Mouse (Mus musculus) myocyte (in vitro differentiated cells): ENCODE results near the gene Rexo1.

Source experiments
- CEBPB ChIP-seq: IDR thresholded peaks from 2 replicates; pipeline ENCODE4 v1.6.1; 2011; ENCODE audit warnings: mild to moderate bottlenecking, moderate library complexity; ENCODE audit not compliant: poor library complexity, insufficient read depth, severe bottlenecking
- E2F4 ChIP-seq: IDR thresholded peaks from one replicate; pipeline ENCODE4 v1.6.1; 2011; ENCODE audit warnings: mild to moderate bottlenecking, control low read depth, moderate library complexity; ENCODE audit not compliant: insufficient read depth
- MAX ChIP-seq: IDR thresholded peaks from one replicate; pipeline ENCODE4 v1.6.1; 2011; ENCODE audit warnings: low read depth, mild to moderate bottlenecking, control low read depth
- MYOD1 ChIP-seq, 3 experiments: IDR thresholded peaks; one replicate each; pipeline ENCODE4 v1.6.1; 2011; ENCODE audit warnings: control low read depth in 2 of 3, low read depth in 2 of 3, mild to moderate bottlenecking in 2 of 3, moderate library complexity in 1 of 3; ENCODE audit not compliant: insufficient read length in 2 of 3, control insufficient read depth in 1 of 3
- MYOG ChIP-seq, 3 experiments: IDR thresholded peaks; one replicate each; pipeline ENCODE4 v1.6.1; 2011; ENCODE audit warnings: control low read depth in 2 of 3, low read depth in 2 of 3, mild to moderate bottlenecking in 2 of 3; ENCODE audit not compliant: insufficient read length in 2 of 3, control insufficient read depth in 1 of 3, insufficient read depth in 1 of 3
- POLR2A ChIP-seq: IDR thresholded peaks from one replicate; pipeline ENCODE4 v1.6.1; 2011; ENCODE audit warnings: low read depth, mild to moderate bottlenecking, control low read depth, moderate library complexity; ENCODE audit not compliant: insufficient read length
- POLR2AphosphoS2 ChIP-seq: IDR thresholded peaks from one replicate; pipeline ENCODE4 v1.6.1; 2011; ENCODE audit warnings: low read depth, control low read depth; ENCODE audit not compliant: insufficient read length
- TCF12 ChIP-seq: IDR thresholded peaks from one replicate; pipeline ENCODE4 v1.6.1; 2011; ENCODE audit warnings: mild to moderate bottlenecking, control low read depth; ENCODE audit not compliant: poor library complexity, insufficient read depth, severe bottlenecking
- TCF3 ChIP-seq: IDR thresholded peaks from one replicate; pipeline ENCODE4 v1.6.1; 2011; ENCODE audit warnings: low read depth, control low read depth; ENCODE audit not compliant: insufficient read length
- USF1 ChIP-seq: IDR thresholded peaks from one replicate; pipeline ENCODE4 v1.6.1; 2011; ENCODE audit warnings: low read depth, mild to moderate bottlenecking, control low read depth, moderate library complexity

DNA sequence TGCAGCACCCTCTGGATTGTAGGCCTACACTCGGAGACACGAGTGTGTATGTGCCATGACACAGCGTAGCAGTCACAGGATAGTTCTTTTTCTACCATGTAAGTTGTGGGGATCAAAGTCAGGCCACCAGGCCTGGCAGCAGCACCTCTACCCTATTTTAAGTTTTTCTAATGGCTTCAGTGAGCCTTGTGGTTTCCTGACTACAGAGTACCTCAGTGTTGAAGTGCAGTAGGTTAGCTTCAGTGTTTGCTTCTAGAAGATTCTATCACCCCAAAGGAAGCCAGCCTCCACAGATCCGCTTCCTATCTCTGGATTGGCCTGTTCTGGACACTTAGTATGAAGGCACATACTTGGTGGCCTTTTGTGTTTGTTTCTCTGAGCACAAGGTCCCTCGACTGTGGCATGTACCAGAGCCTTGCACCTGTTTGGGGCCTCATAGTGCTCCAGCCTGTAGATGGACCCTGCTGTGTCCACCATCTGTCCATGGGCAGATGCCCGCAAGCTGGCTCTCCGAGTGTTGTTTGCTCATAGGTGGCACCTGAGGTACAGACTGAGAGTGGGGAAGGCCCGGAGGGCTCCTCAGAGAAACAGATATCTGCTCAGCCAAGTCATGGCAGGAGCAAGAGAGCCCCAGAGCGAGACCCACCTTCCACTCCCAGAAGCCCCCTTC lies 48.9 kb upstream of the Rexo1 start:
- TF ChIP-seq POLR2A (no peak), E2F4 (no peak), MYOD1 (IDR thresholded peaks at IDR 0.05; ENCODE audit: control insufficient read depth in 1 of 3, insufficient read length in 2 of 3, low read depth in 2 of 3) (no peak), MYOG (IDR thresholded peaks at IDR 0.05; ENCODE audit: control insufficient read depth in 1 of 3, insufficient read depth in 1 of 3, insufficient read length in 2 of 3, low read depth in 2 of 3) (no peak), MAX (no peak), USF1 (no peak), TCF12 (no peak), CEBPB (no peak), POLR2AphosphoS2 (no peak), TCF3 (no peak)
